Mouse (Mus musculus) cerebellum, adult 2 months (tissue): Measurements from ENCODE around the gene Strip2. TPM values are rescaled to one million over a fixed set of nuclear protein-coding genes. Genes with fewer than 3 reads are reported as not detected.

Experiments used
- DNase-seq, 2 experiments: peaks; one replicate each; pipeline ENCODE4 v3.0.0; 2021
- H3K27ac ChIP-seq: fragments of 200-500 bp; 2 replicates; pipeline ENCODE4 v1.5.1; 2012; ENCODE audit warnings: low read length, control low read depth, inconsistent platforms; ENCODE audit not compliant: insufficient read depth
- H3K27me3 ChIP-seq: fragments of 200-500 bp; 2 replicates; pipeline ENCODE4 v1.6.1; 2012; ENCODE audit warnings: inconsistent platforms, mild to moderate bottlenecking, low read length, moderate library complexity; ENCODE audit not compliant: control insufficient read depth, insufficient read depth
- H3K4me1 ChIP-seq: fragments of 200-500 bp; 2 replicates; pipeline ENCODE4 v1.6.1; 2011; ENCODE audit warnings: low read length; ENCODE audit not compliant: control insufficient read depth, insufficient read depth
- H3K4me3 ChIP-seq: fragments of 200-500 bp; replicated peaks from 2 replicates; pipeline ENCODE3; 2011; ENCODE audit warnings: mild to moderate bottlenecking, low read depth, low read length, control low read depth; ENCODE audit not compliant: insufficient read depth
- CTCF ChIP-seq: fragments of 200-500 bp; IDR thresholded peaks from 2 replicates; pipeline ENCODE4 v1.5.1; 2011; ENCODE audit warnings: low read depth, mild to moderate bottlenecking, control low read depth, low read length, moderate library complexity, borderline replicate concordance; ENCODE audit not compliant: insufficient read depth
- POLR2A ChIP-seq: fragments of 200-500 bp; IDR thresholded peaks from 2 replicates; pipeline ENCODE4 v1.6.1; 2011; ENCODE audit warnings: low read length, control low read depth, borderline replicate concordance; ENCODE audit not compliant: insufficient read depth
- WGBS: fragments of 180-500 bp; shearing (Covaris S2); methylation state at CpG from one replicate; pipeline ENCODE4 v1.1.7; 2018; 5-methylcytosine and 5-hydroxymethylcytosine counted together
- polyA plus RNA-seq: library from polyadenylated mRNA; depleted of rRNA; stranded (reverse); fragments of >200 nt; gene quantifications from 2 replicates; pipeline ENCODE4 v1.2.3, GENCODE M21; 2012

The Strip2 gene
- polyA plus RNA-seq, 1 experiment, result 46.0 TPM

DNA sequence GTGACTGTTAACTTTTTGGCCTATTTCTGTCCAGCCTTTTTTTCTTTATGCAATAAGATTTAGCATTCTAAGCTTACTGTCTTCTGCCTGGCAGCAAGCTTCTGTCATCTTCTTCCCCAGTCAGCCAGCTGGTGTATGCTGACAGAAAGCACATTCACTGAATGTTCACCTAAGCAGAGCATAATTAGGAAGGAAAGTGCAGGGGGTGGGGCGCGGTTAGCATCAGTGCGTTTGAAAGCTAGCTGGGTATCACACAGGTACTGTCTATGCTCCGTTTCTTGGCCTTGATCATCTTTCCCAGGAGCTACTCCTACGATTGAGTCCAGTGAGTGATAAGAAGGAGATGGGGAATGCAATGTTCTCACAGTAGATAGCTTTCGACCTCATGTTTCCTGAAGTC, 13.9 kb downstream of the Strip2 start:
- DNase-seq, result no peak
- Histone ChIP-seq H3K4me3 (no peak overlapping the region), H3K27me3 (no peaks in the 10 kb centered on the region), H3K4me1 (no peaks in the 10 kb centered on the region), H3K27ac (no peak overlapping the region)
- no peak for TF ChIP-seq POLR2A
- TF ChIP-seq CTCF, result no peak
- WGBS, result 45% methylated on average over 6 of the region's 6 CpGs

GRCm38 (mm10) chr6:29931181-29931580, 14.4 kb downstream of the Strip2 start:
- DNase-seq, result no peak
- H3K27me3 ChIP-seq, result no peaks in the 10 kb centered on the region
- no peak overlapping the region for H3K27ac ChIP-seq
- H3K4me1 ChIP-seq, result no peaks in the 10 kb centered on the region
- H3K4me3 ChIP-seq, result no peak overlapping the region
- WGBS, result 81% methylated on average over 4 of the region's 4 CpGs
- no peak for TF ChIP-seq CTCF
- TF ChIP-seq POLR2A, result no peak

DNA sequence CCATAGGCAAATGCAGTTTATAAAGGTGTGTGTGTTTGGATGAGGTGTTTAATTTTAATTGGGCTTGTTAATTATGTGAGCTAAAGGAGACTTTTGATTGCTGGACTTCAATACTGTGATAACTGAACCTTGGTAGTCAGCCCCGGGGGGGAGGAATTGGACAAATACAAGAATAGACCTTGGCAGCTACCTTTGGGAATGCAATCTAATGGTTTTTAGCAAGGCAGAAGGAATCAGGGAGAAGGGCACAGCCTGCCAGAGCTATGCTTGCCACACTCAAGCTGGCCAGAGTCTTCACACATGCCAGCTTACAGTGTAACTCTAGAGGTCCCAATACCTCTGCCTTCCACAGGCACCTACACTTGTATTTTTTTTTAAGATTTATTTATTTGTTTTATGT, 18.9 kb downstream of the Strip2 start:
- TF ChIP-seq CTCF (no peak), POLR2A (no peak)
- peak in 1 of 2 experiments; percentile 48 for DNase-seq
- H3K27me3 ChIP-seq, result no peaks in the 10 kb centered on the region
- H3K27ac ChIP-seq, result no peak overlapping the region
- H3K4me1 ChIP-seq, result no peaks in the 10 kb centered on the region
- no peak overlapping the region for H3K4me3 ChIP-seq
- 14% methylated on average over 1 of the region's 1 CpGs for WGBS

DNA sequence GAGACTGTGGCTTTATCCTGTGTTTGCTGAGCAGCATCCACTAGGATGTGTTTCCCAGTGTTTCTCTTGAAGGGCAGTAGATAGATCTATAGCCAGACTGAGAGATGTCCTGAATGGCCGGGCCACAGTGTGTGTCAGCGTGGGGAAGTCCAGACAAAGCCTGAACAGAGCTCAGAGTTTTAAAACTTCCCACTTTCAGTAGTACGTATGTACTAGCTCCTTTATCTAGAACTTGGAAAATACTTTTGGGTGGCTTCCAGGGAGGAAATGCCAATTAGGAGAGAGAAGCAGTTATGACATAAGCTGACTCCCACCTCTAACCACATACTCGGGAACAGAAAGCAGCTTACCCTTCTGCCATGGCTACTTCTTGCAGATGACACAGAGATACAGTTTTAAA, 23.6 kb downstream of the Strip2 start:
- Histone ChIP-seq H3K4me1 (no peaks in the 10 kb centered on the region), H3K27ac (no peak overlapping the region), H3K27me3 (no peaks in the 10 kb centered on the region), H3K4me3 (no peak overlapping the region)
- DNase-seq, result no peak
- 71% methylated on average over 4 of the region's 4 CpGs for WGBS
- TF ChIP-seq CTCF (no peak), POLR2A (no peak)

- Histone ChIP-seq H3K4me1 (no peaks in the 10 kb centered on the region), H3K27ac (no peak overlapping the region), H3K27me3 (no peaks in the 10 kb centered on the region), H3K4me3 (no peak overlapping the region)
- TF ChIP-seq CTCF (no peak), POLR2A (no peak)
- DNase-seq, result no peak
- 76% methylated on average over 2 of the region's 2 CpGs for WGBS
Observed at GRCm38 (mm10) chr6:29941036-29941435, 24.2 kb downstream of the Strip2 start.

DNA sequence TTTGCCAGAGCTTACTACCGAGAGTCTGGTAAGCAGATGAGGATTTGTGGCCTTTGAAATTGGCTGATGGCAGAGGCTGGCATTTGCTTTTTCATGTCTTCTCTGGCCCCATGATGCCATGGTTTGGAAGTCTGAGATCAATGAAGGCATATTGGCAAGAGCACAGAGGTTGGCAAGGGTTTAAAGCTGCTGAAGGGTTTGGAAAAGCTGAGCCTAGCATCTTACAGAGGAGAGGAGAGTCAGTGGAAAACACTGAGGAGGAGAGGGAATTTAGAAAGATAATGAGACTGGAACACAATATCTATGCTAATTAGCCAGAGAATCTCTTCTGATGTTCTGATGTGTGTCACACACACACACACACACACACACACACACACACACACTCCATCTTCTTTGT, 27.7 kb downstream of the Strip2 start:
- 32% methylated on average over 1 of the region's 1 CpGs for WGBS
- H3K4me1 ChIP-seq, result no peaks in the 10 kb centered on the region
- no peaks in the 10 kb centered on the region for H3K27me3 ChIP-seq
- TF ChIP-seq POLR2A, result no peak
- no peak overlapping the region for H3K4me3 ChIP-seq
- H3K27ac ChIP-seq, result no peak overlapping the region
- no peak for DNase-seq

GRCm38 (mm10) chr6:29946568-29946967, 29.8 kb downstream of the Strip2 start:
- Histone ChIP-seq H3K27ac (no peak overlapping the region), H3K27me3 (no peaks in the 10 kb centered on the region), H3K4me3 (no peak overlapping the region), H3K4me1 (no peaks in the 10 kb centered on the region)
- no peak; the same call in 1 of the 2 replicates for TF ChIP-seq CTCF
- no peak for TF ChIP-seq POLR2A
- 81% methylated on average over 2 of the region's 2 CpGs for WGBS
- DNase-seq, result no peak

DNA sequence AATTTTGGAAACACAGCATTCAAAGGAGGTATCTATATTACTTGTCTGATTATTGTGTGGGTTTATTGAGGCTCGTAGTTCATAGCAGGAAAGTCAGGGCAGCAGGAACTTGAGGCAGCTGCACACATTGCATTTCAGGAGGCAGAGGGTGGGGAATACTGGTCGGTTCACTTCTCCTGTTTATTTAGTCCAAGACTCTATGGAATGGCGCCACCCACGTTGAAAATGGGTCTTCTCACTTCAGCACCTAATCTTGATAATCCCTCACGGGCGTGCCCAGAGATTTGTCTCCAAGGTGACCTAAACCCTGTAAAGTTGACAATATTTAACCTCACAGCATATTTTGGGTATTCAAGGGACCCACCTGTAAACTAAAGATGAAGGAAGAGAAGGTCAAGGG, 31.0 kb downstream of the Strip2 start:
- H3K4me3 ChIP-seq, result no peak overlapping the region
- WGBS, result 78% methylated on average over 6 of the region's 6 CpGs
- H3K27ac ChIP-seq, result no peak overlapping the region
- H3K27me3 ChIP-seq, result no peaks in the 10 kb centered on the region
- DNase-seq, result no peak
- no peaks in the 10 kb centered on the region; the same call in 1 of the 2 replicates for H3K4me1 ChIP-seq
- TF ChIP-seq CTCF (no peak), POLR2A (no peak)

DNA sequence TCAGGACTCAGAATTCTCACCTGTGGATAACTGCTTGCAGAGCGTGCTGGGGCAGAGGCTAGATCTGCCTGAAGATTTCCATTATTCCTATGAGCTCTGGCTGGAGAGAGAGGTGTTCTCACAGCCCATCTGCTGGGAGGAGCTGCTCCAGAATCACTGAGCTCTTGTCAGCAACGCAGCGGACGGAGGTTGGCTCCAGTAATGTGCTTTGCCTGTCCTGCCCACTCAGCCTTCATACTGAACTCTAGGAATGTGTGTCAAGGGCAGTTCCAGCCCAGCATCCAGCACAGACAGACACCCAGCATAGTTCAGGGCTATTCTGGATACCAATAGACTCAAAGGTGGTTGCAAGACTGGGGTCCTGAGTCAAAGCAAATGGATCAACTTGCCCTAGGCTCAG, 39.9 kb downstream of the Strip2 start:
- no peak for DNase-seq
- WGBS, result 72% methylated on average over 4 of the region's 4 CpGs
- H3K4me3 ChIP-seq, result no peak overlapping the region
- H3K27me3 ChIP-seq, result no peaks in the 10 kb centered on the region
- TF ChIP-seq CTCF (no peak), POLR2A (no peak)
- H3K27ac ChIP-seq, result no peak overlapping the region
- no peaks in the 10 kb centered on the region; the same call in 1 of the 2 replicates for H3K4me1 ChIP-seq
